16 mouse cellular contexts compared by ENCODE assay signal in the genomic region with DNA sequence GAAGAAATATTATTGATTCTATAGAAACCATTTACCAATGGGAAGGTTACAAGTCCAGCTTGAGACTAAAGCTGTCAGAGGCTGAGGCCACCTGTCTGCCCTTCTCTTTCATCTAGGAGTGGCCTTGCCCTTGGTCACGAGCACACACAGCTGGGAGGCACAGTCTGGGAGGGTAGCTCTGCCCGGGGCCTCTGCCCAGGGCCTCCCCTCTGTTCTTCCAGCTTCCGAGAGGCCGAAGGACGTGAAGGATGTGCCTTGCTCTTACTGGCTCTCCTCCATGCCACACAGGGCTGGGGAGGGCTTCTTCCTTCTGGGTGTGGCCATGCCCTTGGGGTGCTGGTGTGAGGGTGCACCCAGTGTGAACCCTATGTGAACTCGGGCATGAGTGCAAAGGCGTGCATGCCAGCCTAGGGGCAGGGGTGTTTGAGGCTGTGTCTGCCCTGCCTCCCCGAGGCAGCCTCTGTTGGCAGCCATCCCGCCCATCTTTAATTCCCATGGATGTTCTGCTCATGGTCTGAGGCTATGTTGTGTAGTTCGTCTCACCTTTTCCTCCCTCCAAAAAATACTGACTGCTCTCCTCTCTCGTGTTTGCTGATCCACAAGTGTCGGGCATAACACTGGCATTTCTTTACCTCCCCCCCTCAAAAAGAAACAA. TPM values are rescaled to one million over a fixed set of nuclear protein-coding genes. Genes with fewer than 3 reads are reported as not detected.
A peak's percentile ranks its signal among the peaks of the same experiment; 100 is the strongest.
DNase-seq lines count a peak whose midpoint lies in the region; ATAC-seq and TF ChIP-seq lines count a peak whose summit lies in the region.
"Had no signal": no experiment of that assay in that cellular context is flagged by ENCODE, and none has a peak within 500 bp of the region (broad histone marks: within the 10 kb centered on the region; RNA-seq: fewer than 3 reads in every experiment).

No protein-coding gene starts in this region.

- no peak for DNase-seq in liver, embryonic 13.5 days
- no peak for DNase-seq in lung, postnatal 0 days (ENCODE audit: low spot score)
- DNase-seq: cerebellum, adult 9-10 months; gastrocnemius, adult 2 months; liver, postnatal 0 days; lung, postnatal 14 days; midbrain, embryonic 14.5 days; retina, postnatal 1 day; thymus, postnatal 14 days had no signal

- 86% methylated on average over 12 of the region's 12 CpGs for WGBS in forebrain, embryonic 12.5 days
- WGBS in forebrain, embryonic 13.5 days: 84% methylated on average over 12 of the region's 12 CpGs
- WGBS in liver, embryonic 13.5 days (ENCODE audit: insufficient replicate concordance): 79% methylated on average over 12 of the region's 12 CpGs
- WGBS in liver, embryonic 12.5 days (ENCODE audit: insufficient replicate concordance): 77% methylated on average over 12 of the region's 12 CpGs
- WGBS in olfactory bulb, adult 2 months: 51% methylated on average over 12 of the region's 12 CpGs
- 75% methylated on average over 12 of the region's 12 CpGs for WGBS in lung, postnatal 0 days

- H3K4me3 ChIP-seq in forebrain, embryonic 12.5 days (replicated peaks): 0 out of 2 replicates have a peak overlapping the region, but pooled peaks have one; percentile 1
- H3K4me3 ChIP-seq in forebrain, embryonic 13.5 days: no peak overlapping the region
- no peak overlapping the region for H3K4me3 ChIP-seq in liver, embryonic 13.5 days (replicated peaks)
- no peak overlapping the region for H3K4me3 ChIP-seq in liver, embryonic 12.5 days
- no peak overlapping the region for H3K4me3 ChIP-seq in cortical plate, adult 2 months (ENCODE audit: insufficient read depth, low read length)
- H3K4me3 ChIP-seq in olfactory bulb, adult 2 months (ENCODE audit: insufficient read depth, low read depth, low read length): no peak overlapping the region
- no peak overlapping the region for H3K4me3 ChIP-seq in lung, postnatal 0 days (ENCODE audit: low read depth, low read length)
- H3K4me3 ChIP-seq: forebrain, embryonic 10.5 days; gastrocnemius, adult 2 months; heart, embryonic 13.5 days had no signal

- 0 out of 2 replicates have a peak, but pooled peaks cover 3% of the 10 kb centered on the region for H3K27me3 ChIP-seq in forebrain, embryonic 12.5 days
- no peaks in the 10 kb centered on the region for H3K27me3 ChIP-seq in forebrain, embryonic 13.5 days
- H3K27me3 ChIP-seq in liver, embryonic 13.5 days: no peaks in the 10 kb centered on the region; the same call in 1 of the 2 replicates
- H3K27me3 ChIP-seq in liver, embryonic 12.5 days (replicated peaks): peaks cover 18% of the 10 kb centered on the region; the same call in 1 of the 2 replicates
- no peaks in the 10 kb centered on the region for H3K27me3 ChIP-seq in lung, postnatal 0 days (replicated peaks; ENCODE audit: insufficient read depth, low read length)

- H3K4me1 ChIP-seq in forebrain, embryonic 12.5 days: peaks cover 4% of the 10 kb centered on the region; the same call in 1 of the 2 replicates
- peaks cover 4% of the 10 kb centered on the region; the same call in 1 of the 2 replicates for H3K4me1 ChIP-seq in forebrain, embryonic 13.5 days
- H3K4me1 ChIP-seq in liver, embryonic 13.5 days (replicated peaks): peaks cover 17% of the 10 kb centered on the region
- peaks cover 15% of the 10 kb centered on the region for H3K4me1 ChIP-seq in liver, embryonic 12.5 days
- peaks cover 3% of the 10 kb centered on the region; the same call in 1 of the 2 replicates for H3K4me1 ChIP-seq in cortical plate, adult 2 months (ENCODE audit: control insufficient read depth, insufficient read depth, low read length)
- H3K4me1 ChIP-seq in olfactory bulb, adult 2 months (ENCODE audit: control insufficient read depth, insufficient read depth, low read length): peaks cover 25% of the 10 kb centered on the region
- H3K4me1 ChIP-seq in lung, postnatal 0 days (ENCODE audit: insufficient read depth, low read depth, low read length): no peaks in the 10 kb centered on the region

- TF ChIP-seq POLR2A in cortical plate, adult 2 months (IDR thresholded peaks at IDR 0.05; ENCODE audit: extremely low read depth, insufficient read depth, low read length): no peak
- no peak for TF ChIP-seq POLR2A in olfactory bulb, adult 2 months (IDR thresholded peaks at IDR 0.05; ENCODE audit: insufficient read depth, low read depth, low read length)

- TF ChIP-seq CTCF in cortical plate, adult 2 months (IDR thresholded peaks at IDR 0.05; ENCODE audit: extremely low read depth, insufficient read depth, low read length): no peak
- TF ChIP-seq CTCF in olfactory bulb, adult 2 months (IDR thresholded peaks at IDR 0.05; ENCODE audit: insufficient read depth, low read depth, low read length): no peak
- no peak for TF ChIP-seq CTCF in lung, postnatal 0 days (IDR thresholded peaks at IDR 0.05)

- no peak for TF ChIP-seq EP300 in lung, postnatal 0 days (IDR thresholded peaks at IDR 0.05)

- H3K27ac ChIP-seq in forebrain, embryonic 12.5 days: no peak overlapping the region
- no peak overlapping the region for H3K27ac ChIP-seq in forebrain, embryonic 13.5 days
- no peak overlapping the region for H3K27ac ChIP-seq in liver, embryonic 13.5 days
- no peak overlapping the region for H3K27ac ChIP-seq in liver, embryonic 12.5 days
- 0 out of 2 replicates have a peak overlapping the region, but pooled peaks have one; percentile 14 for H3K27ac ChIP-seq in cortical plate, adult 2 months (ENCODE audit: insufficient read depth, low read length)
- H3K27ac ChIP-seq in olfactory bulb, adult 2 months (ENCODE audit: insufficient read depth, low read depth, low read length): 0 out of 2 replicates have a peak overlapping the region, but pooled peaks have one; percentile 15
- H3K27ac ChIP-seq in lung, postnatal 0 days (ENCODE audit: low read length): no peak overlapping the region
- H3K27ac ChIP-seq: forebrain, embryonic 10.5 days; gastrocnemius, adult 2 months; heart, embryonic 13.5 days had no signal

- ATAC-seq in forebrain, embryonic 12.5 days (ENCODE audit: low FRiP score): no peak
- no peak for ATAC-seq in forebrain, embryonic 13.5 days
- ATAC-seq in liver, embryonic 13.5 days (ENCODE audit: low read depth): peak; percentile 22; the same call in 1 of the 2 replicates
- ATAC-seq in liver, embryonic 12.5 days: no peak
- no peak for ATAC-seq in lung, postnatal 0 days

- no peaks in the 10 kb centered on the region for H3K9me3 ChIP-seq in forebrain, embryonic 12.5 days
- H3K9me3 ChIP-seq in forebrain, embryonic 13.5 days (replicated peaks): no peaks in the 10 kb centered on the region
- no peaks in the 10 kb centered on the region for H3K9me3 ChIP-seq in liver, embryonic 13.5 days (replicated peaks)
- H3K9me3 ChIP-seq in liver, embryonic 12.5 days (replicated peaks): no peaks in the 10 kb centered on the region
- no peaks in the 10 kb centered on the region for H3K9me3 ChIP-seq in lung, postnatal 0 days (ENCODE audit: low read length)
- H3K9me3 ChIP-seq: forebrain, embryonic 10.5 days; heart, embryonic 13.5 days had no signal

- H3K4me2 ChIP-seq in forebrain, embryonic 12.5 days: no peak overlapping the region
- H3K4me2 ChIP-seq in forebrain, embryonic 13.5 days: no peak overlapping the region
- H3K4me2 ChIP-seq in liver, embryonic 13.5 days: no peak overlapping the region
- no peak overlapping the region for H3K4me2 ChIP-seq in liver, embryonic 12.5 days
- H3K4me2 ChIP-seq in lung, postnatal 0 days (replicated peaks; ENCODE audit: low read depth, low read length): no peak overlapping the region

- no peak overlapping the region for H3K9ac ChIP-seq in forebrain, embryonic 12.5 days
- no peak overlapping the region for H3K9ac ChIP-seq in forebrain, embryonic 13.5 days
- no peak overlapping the region for H3K9ac ChIP-seq in liver, embryonic 13.5 days
- H3K9ac ChIP-seq in liver, embryonic 12.5 days: no peak overlapping the region
- no peak overlapping the region for H3K9ac ChIP-seq in lung, postnatal 0 days (replicated peaks; ENCODE audit: low read depth)
- H3K9ac ChIP-seq: liver, postnatal 0 days had no signal

- H3K36me3 ChIP-seq in forebrain, embryonic 12.5 days (replicated peaks): peaks cover 83% of the 10 kb centered on the region
- H3K36me3 ChIP-seq in forebrain, embryonic 13.5 days (ENCODE audit: poor library complexity, severe bottlenecking): peaks cover 96% of the 10 kb centered on the region
- H3K36me3 ChIP-seq in liver, embryonic 13.5 days: peaks cover 54% of the 10 kb centered on the region
- peaks cover 57% of the 10 kb centered on the region for H3K36me3 ChIP-seq in liver, embryonic 12.5 days
- peaks cover 40% of the 10 kb centered on the region for H3K36me3 ChIP-seq in lung, postnatal 0 days (ENCODE audit: insufficient read depth, low read length)

RNA-seq across cellular contexts. Expression of gene Caskin1, which starts 19.5 kb away (rescaled TPM):
- polyA plus RNA-seq in forebrain, embryonic 12.5 days (2016; fragmentation: Nextera tagmentation; extraction: Ambion mirVana): 14.8 and 16.6 TPM in 2 replicates
- 15.0 and 16.7 TPM in 2 replicates for polyA plus RNA-seq in forebrain, embryonic 13.5 days (2015; fragmentation: Nextera tagmentation; extraction: Ambion mirVana)
- polyA plus RNA-seq in liver, embryonic 13.5 days (2015; fragmentation: Nextera tagmentation; extraction: Ambion mirVana): 0.15 and 0.20 TPM in 2 replicates
- polyA plus RNA-seq in liver, embryonic 12.5 days (2016; fragmentation: Nextera tagmentation; extraction: Ambion mirVana): 0.14 and 0.32 TPM in 2 replicates
- polyA plus RNA-seq in cortical plate, adult 2 months (2012; rRNA removed): 106 and 109 TPM in 2 replicates
- not detected in 2 replicates for polyA plus RNA-seq in olfactory bulb, adult 2 months (2012; ENCODE audit: insufficient read depth, insufficient read length, low replicate concordance, missing spikeins)
- polyA plus RNA-seq in lung, postnatal 0 days (2015; fragmentation: Nextera tagmentation; extraction: Ambion mirVana): 0.15 and 0.33 TPM in 2 replicates
- polyA plus RNA-seq: liver, postnatal 0 days had no signal

RNA-seq across cellular contexts. Expression of gene Traf7, which starts 19.8 kb away (rescaled TPM):
- 100 and 103 TPM in 2 replicates for polyA plus RNA-seq in forebrain, embryonic 12.5 days (2016; fragmentation: Nextera tagmentation; extraction: Ambion mirVana)
- polyA plus RNA-seq in forebrain, embryonic 13.5 days (2015; fragmentation: Nextera tagmentation; extraction: Ambion mirVana): 97.1 and 109 TPM in 2 replicates
- polyA plus RNA-seq in liver, embryonic 13.5 days (2015; fragmentation: Nextera tagmentation; extraction: Ambion mirVana): 40.7 and 43.9 TPM in 2 replicates
- 52.2 and 55.4 TPM in 2 replicates for polyA plus RNA-seq in liver, embryonic 12.5 days (2016; fragmentation: Nextera tagmentation; extraction: Ambion mirVana)
- 176 and 187 TPM in 2 replicates for polyA plus RNA-seq in cortical plate, adult 2 months (2012; rRNA removed)
- not detected in 2 replicates for polyA plus RNA-seq in olfactory bulb, adult 2 months (2012; ENCODE audit: insufficient read depth, insufficient read length, low replicate concordance, missing spikeins)
- polyA plus RNA-seq in lung, postnatal 0 days (2015; fragmentation: Nextera tagmentation; extraction: Ambion mirVana): 65.3 and 66.8 TPM in 2 replicates

RNA-seq across cellular contexts. Expression of gene Rab26, which starts 26.1 kb away (rescaled TPM):
- 1.7 and 1.9 TPM in 2 replicates for polyA plus RNA-seq in forebrain, embryonic 12.5 days (2016; fragmentation: Nextera tagmentation; extraction: Ambion mirVana)
- 3.7 and 4.1 TPM in 2 replicates for polyA plus RNA-seq in forebrain, embryonic 13.5 days (2015; fragmentation: Nextera tagmentation; extraction: Ambion mirVana)
- 0.88 and 0.99 TPM in 2 replicates for polyA plus RNA-seq in liver, embryonic 13.5 days (2015; fragmentation: Nextera tagmentation; extraction: Ambion mirVana)
- 1.3 and 1.9 TPM in 2 replicates for polyA plus RNA-seq in liver, embryonic 12.5 days (2016; fragmentation: Nextera tagmentation; extraction: Ambion mirVana)
- 97.3 and 102 TPM in 2 replicates for polyA plus RNA-seq in cortical plate, adult 2 months (2012; rRNA removed)
- polyA plus RNA-seq in olfactory bulb, adult 2 months (2012; ENCODE audit: insufficient read depth, insufficient read length, low replicate concordance, missing spikeins): not detected in 2 replicates
- polyA plus RNA-seq in lung, postnatal 0 days (2015; fragmentation: Nextera tagmentation; extraction: Ambion mirVana): 1.2 and 1.3 TPM in 2 replicates

RNA-seq across cellular contexts. Expression of gene Mlst8, which starts 29.1 kb away (rescaled TPM):
- polyA plus RNA-seq in forebrain, embryonic 12.5 days (2016; fragmentation: Nextera tagmentation; extraction: Ambion mirVana): 34.4 and 37.9 TPM in 2 replicates
- 33.9 and 39.1 TPM in 2 replicates for polyA plus RNA-seq in forebrain, embryonic 13.5 days (2015; fragmentation: Nextera tagmentation; extraction: Ambion mirVana)
- polyA plus RNA-seq in liver, embryonic 13.5 days (2015; fragmentation: Nextera tagmentation; extraction: Ambion mirVana): 11.7 and 13.8 TPM in 2 replicates
- polyA plus RNA-seq in liver, embryonic 12.5 days (2016; fragmentation: Nextera tagmentation; extraction: Ambion mirVana): 17.2 and 19.4 TPM in 2 replicates
- 37.0 and 39.1 TPM in 2 replicates for polyA plus RNA-seq in cortical plate, adult 2 months (2012; rRNA removed)
- not detected in 2 replicates for polyA plus RNA-seq in olfactory bulb, adult 2 months (2012; ENCODE audit: insufficient read depth, insufficient read length, low replicate concordance, missing spikeins)
- 13.0 and 14.4 TPM in 2 replicates for polyA plus RNA-seq in lung, postnatal 0 days (2015; fragmentation: Nextera tagmentation; extraction: Ambion mirVana)

RNA-seq across cellular contexts. Expression of gene Bricd5, which starts 34.2 kb away (rescaled TPM):
- not detected in 2 replicates for polyA plus RNA-seq in forebrain, embryonic 12.5 days (2016; fragmentation: Nextera tagmentation; extraction: Ambion mirVana)
- 0.26 TPM in 1 of 2 replicates, not detected in the other for polyA plus RNA-seq in forebrain, embryonic 13.5 days (2015; fragmentation: Nextera tagmentation; extraction: Ambion mirVana)
- polyA plus RNA-seq in liver, embryonic 13.5 days (2015; fragmentation: Nextera tagmentation; extraction: Ambion mirVana): 0.13 TPM in 1 of 2 replicates, not detected in the other
- 0.18 TPM in 1 of 2 replicates, not detected in the other for polyA plus RNA-seq in liver, embryonic 12.5 days (2016; fragmentation: Nextera tagmentation; extraction: Ambion mirVana)
- 1.1 and 1.4 TPM in 2 replicates for polyA plus RNA-seq in cortical plate, adult 2 months (2012; rRNA removed)
- polyA plus RNA-seq in olfactory bulb, adult 2 months (2012; ENCODE audit: insufficient read depth, insufficient read length, low replicate concordance, missing spikeins): not detected in 2 replicates
- polyA plus RNA-seq in lung, postnatal 0 days (2015; fragmentation: Nextera tagmentation; extraction: Ambion mirVana): not detected in 2 replicates
- polyA plus RNA-seq: liver, postnatal 0 days; midbrain, embryonic 14.5 days had no signal

Comparison
In these comparisons a context has a peak if more than half of its experiments do, and no peak if none do; other contexts are left out.
1. H3K27ac ChIP-seq: peak in cortical plate, adult 2 months (single experiment) and olfactory bulb, adult 2 months (single experiment); none in forebrain, embryonic 12.5 days (single experiment), forebrain, embryonic 13.5 days (single experiment), liver, embryonic 13.5 days (single experiment), liver, embryonic 12.5 days (single experiment) and lung, postnatal 0 days (single experiment).